Mouse (Mus musculus) forebrain, embryonic 11.5 days (tissue): ENCODE results near the gene Gm49342. TPM values are rescaled to one million over a fixed set of nuclear protein-coding genes. Genes with fewer than 3 reads are reported as not detected.
"Not testable (repeated sequence)": the region's sequence is repeated elsewhere in the genome, so short reads cannot be mapped to it uniquely, and the experiment has no call there.

Experiments used
- ATAC-seq: fragments of 200-750 bp; cut with Nextera tagmentation; replicated peaks from 2 replicates; pipeline ENCODE4 v1.8.0; 2017; ENCODE audit warnings: moderate TSS enrichment; ENCODE audit not compliant: low FRiP score
- DNase-seq: peaks from one replicate; pipeline ENCODE4 v3.0.0-alpha.2; 2017; ENCODE audit warnings: low spot score
- H3K27ac ChIP-seq: fragments of 300-500 bp; sonication (generic); 2 replicates; pipeline ENCODE4 v1.5.1; 2014; ENCODE audit warnings: low read depth, low read length
- H3K27me3 ChIP-seq: fragments of 300-500 bp; sonication (generic); 2 replicates; pipeline ENCODE4 v1.6.1; 2014; ENCODE audit warnings: mild to moderate bottlenecking, low read length, mixed read lengths; ENCODE audit not compliant: control insufficient read depth, insufficient read depth
- H3K36me3 ChIP-seq: fragments of 300-500 bp; sonication (generic); 2 replicates; pipeline ENCODE4 v1.6.1; 2014; ENCODE audit warnings: mild to moderate bottlenecking, low read length, moderate library complexity, mixed read lengths; ENCODE audit not compliant: control insufficient read depth, insufficient read depth
- H3K4me1 ChIP-seq: fragments of 300-500 bp; sonication (generic); replicated peaks from 2 replicates; pipeline ENCODE4 v1.6.1; 2014; ENCODE audit warnings: low read length, mixed read lengths; ENCODE audit not compliant: control insufficient read depth, insufficient read depth
- H3K4me2 ChIP-seq: fragments of 300-500 bp; sonication (generic); 2 replicates; pipeline ENCODE4 v1.6.1; 2014; ENCODE audit warnings: low read depth, mild to moderate bottlenecking, low read length, moderate library complexity, mixed read lengths; ENCODE audit not compliant: severe bottlenecking
- H3K4me3 ChIP-seq: fragments of 300-500 bp; sonication (generic); 2 replicates; pipeline ENCODE4 v1.5.1; 2014; ENCODE audit warnings: low read depth, low read length
- H3K9ac ChIP-seq: fragments of 300-500 bp; sonication (generic); 2 replicates; pipeline ENCODE4 v1.6.1; 2014; ENCODE audit warnings: low read length
- H3K9me3 ChIP-seq: fragments of 300-500 bp; sonication (generic); 2 replicates; pipeline ENCODE4 v1.6.1; 2016; ENCODE audit warnings: low read length, mixed read lengths; ENCODE audit not compliant: control insufficient read depth
- WGBS: fragments of 180-500 bp; shearing (Covaris S2); extraction: QIAGEN DNeasy Blood & Tissue Kit; methylation state at CpG from one replicate; pipeline ENCODE4 v1.1.7; 2014; 5-methylcytosine and 5-hydroxymethylcytosine counted together
- polyA plus RNA-seq: library from polyadenylated mRNA; unstranded; fragments of >200 nt; fragmentation: Nextera tagmentation; extraction: Ambion mirVana; gene quantifications from 2 replicates; pipeline ENCODE4 v1.2.1, GENCODE M21; 2014

The Gm49342 gene
- not detected in 2 replicates for polyA plus RNA-seq

DNA sequence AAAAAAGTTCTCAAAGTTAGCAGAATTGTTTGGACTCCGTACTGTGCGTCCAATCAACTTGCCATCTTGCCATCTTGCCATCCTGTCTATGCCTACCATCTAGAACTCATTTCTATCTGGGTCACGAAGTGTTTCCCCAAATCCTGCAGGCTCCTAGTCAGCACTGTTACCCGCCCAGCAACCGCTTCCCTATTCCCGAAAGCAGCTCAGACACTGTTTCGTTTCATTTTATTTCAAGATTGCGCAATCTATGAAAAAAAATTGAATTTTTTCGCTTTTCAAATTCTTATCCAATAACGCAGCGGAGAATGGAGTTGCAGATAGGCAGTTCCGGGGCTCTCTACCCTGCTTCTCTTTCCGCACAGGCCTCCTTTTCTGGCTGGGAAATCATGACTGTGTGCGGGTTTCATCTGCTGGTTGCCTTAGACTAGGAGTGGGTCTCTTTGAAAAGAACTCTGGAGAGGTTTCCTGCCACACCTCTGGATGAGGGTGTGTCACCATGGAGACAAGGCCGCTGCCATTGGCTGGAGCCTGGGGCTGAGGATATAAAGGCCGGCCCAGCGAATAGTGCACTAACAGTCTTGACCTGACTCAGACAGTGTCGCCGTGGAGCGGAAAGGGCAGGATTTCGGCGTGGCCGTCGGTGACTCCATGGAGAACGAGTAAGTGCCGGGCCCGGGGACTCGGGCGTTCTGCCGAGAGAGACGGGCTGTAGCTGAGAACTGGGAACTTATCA lies at the start of gene Gm49342:
TSS of gene Gm49342 (plus strand) at position 586 of the 736 bp plus-strand sequence.
- 18% methylated on average over 31 of the region's 31 CpGs for WGBS
- peak within 1 kb of the TSS; percentile 72 for H3K27ac ChIP-seq
- H3K4me3 ChIP-seq: peak within 1 kb of the TSS; percentile 42
- peak within 1 kb of the TSS; percentile 61 for H3K4me2 ChIP-seq
- no peaks in the 10 kb centered on the region for H3K36me3 ChIP-seq
- H3K4me1 ChIP-seq: peaks cover 2% of the 10 kb centered on the region; the same call in 1 of the 2 replicates
- no peaks in the 10 kb centered on the region for H3K27me3 ChIP-seq
- H3K9me3 ChIP-seq: no peaks in the 10 kb centered on the region
- peak within 1 kb of the TSS; percentile 65 for H3K9ac ChIP-seq
- DNase-seq: peak; percentile 95
- ATAC-seq: peak; percentile 99

- DNase-seq (no peak), ATAC-seq (no peak)
- no peak overlapping the region for H3K27ac ChIP-seq
- no peaks in the 10 kb centered on the region for H3K36me3 ChIP-seq
- no peak overlapping the region for H3K4me3 ChIP-seq
- H3K27me3 ChIP-seq: no peaks in the 10 kb centered on the region; the same call in 1 of the 2 replicates
- 0 out of 2 replicates have a peak, but pooled peaks cover 3% of the 10 kb centered on the region for H3K4me1 ChIP-seq
- H3K4me2 ChIP-seq: no peak overlapping the region
- no peaks in the 10 kb centered on the region for H3K9me3 ChIP-seq
- H3K9ac ChIP-seq: no peak overlapping the region
Measured at GRCm38 (mm10) chr14:50895407-50895806, 48.9 kb upstream of the Gm49342 start.

- no peak; the same call in 1 of the 2 replicates for ATAC-seq
- 18% methylated on average over 19 of the region's 19 CpGs for WGBS
Measured at GRCm38 (mm10) chr14:50895985-50896746, 48.2 kb upstream of the Gm49342 start.

GRCm38 (mm10) chr14:50896747-50897373 lies 47.5 kb upstream of the Gm49342 start:
- H3K27me3 ChIP-seq: no peaks in the 10 kb centered on the region; the same call in 1 of the 2 replicates
- H3K27ac ChIP-seq: no peak overlapping the region
- 0 out of 2 replicates have a peak, but pooled peaks cover 3% of the 10 kb centered on the region for H3K4me1 ChIP-seq
- peak overlapping the region; percentile 6; the same call in 1 of the 2 replicates for H3K9ac ChIP-seq
- 15% methylated on average over 23 of the region's 23 CpGs for WGBS
- H3K9me3 ChIP-seq: no peaks in the 10 kb centered on the region
- H3K36me3 ChIP-seq: no peaks in the 10 kb centered on the region
- ATAC-seq (no peak; the same call in 1 of the 2 replicates), DNase-seq (no peak)
- H3K4me3 ChIP-seq: peak overlapping the region; percentile 34
- H3K4me2 ChIP-seq: peak overlapping the region; percentile 68

More at GRCm38 (mm10) chr14:50895985-50896746, 48.2 kb upstream of the Gm49342 start:
- no peaks in the 10 kb centered on the region; the same call in 1 of the 2 replicates for H3K27me3 ChIP-seq
- H3K4me2 ChIP-seq: peak overlapping the region; percentile 68
- DNase-seq: no peak
- peak overlapping the region; percentile 6; the same call in 1 of the 2 replicates for H3K9ac ChIP-seq
- peak overlapping the region; percentile 34 for H3K4me3 ChIP-seq
- H3K27ac ChIP-seq: no peak overlapping the region
- H3K9me3 ChIP-seq: no peaks in the 10 kb centered on the region
- H3K36me3 ChIP-seq: no peaks in the 10 kb centered on the region
- 0 out of 2 replicates have a peak, but pooled peaks cover 3% of the 10 kb centered on the region for H3K4me1 ChIP-seq

DNA sequence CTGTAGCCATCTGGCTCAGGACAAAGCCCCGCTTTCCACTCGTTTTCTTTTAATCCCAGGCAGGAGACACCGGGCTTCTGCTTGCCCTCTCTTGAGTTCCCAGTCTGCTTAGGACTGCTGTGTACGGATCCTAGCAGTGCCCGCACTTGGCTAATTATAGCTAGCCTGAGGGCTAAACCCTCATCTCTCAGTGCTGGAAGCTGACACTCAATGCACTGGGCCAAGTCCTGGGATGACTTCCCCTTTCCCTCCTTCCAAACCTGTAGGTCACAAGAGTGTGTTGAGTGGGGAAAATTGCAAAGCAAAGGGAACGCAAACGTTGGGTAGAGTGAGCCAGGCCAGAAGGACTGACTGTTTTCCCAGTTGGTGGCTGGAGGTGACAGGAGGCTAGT lies 46.9 kb upstream of the Gm49342 start, which contains the start of gene Klhl33:
TSS of gene Klhl33 (minus strand) at position 134 of the 392 bp plus-strand sequence.
- H3K9ac ChIP-seq: peak within 1 kb of the TSS; percentile 6; the same call in 1 of the 2 replicates
- H3K36me3 ChIP-seq: no peaks in the 10 kb centered on the region
- H3K4me2 ChIP-seq: peak within 1 kb of the TSS; percentile 68
- ATAC-seq: no peak
- H3K9me3 ChIP-seq: no peaks in the 10 kb centered on the region
- no peak within 1 kb of the TSS for H3K27ac ChIP-seq
- peak within 1 kb of the TSS; percentile 34 for H3K4me3 ChIP-seq
- 0 out of 2 replicates have a peak, but pooled peaks cover 3% of the 10 kb centered on the region for H3K4me1 ChIP-seq
- no peaks in the 10 kb centered on the region; the same call in 1 of the 2 replicates for H3K27me3 ChIP-seq
- 37% methylated on average over 7 of the region's 7 CpGs for WGBS
- no peak for DNase-seq

DNA sequence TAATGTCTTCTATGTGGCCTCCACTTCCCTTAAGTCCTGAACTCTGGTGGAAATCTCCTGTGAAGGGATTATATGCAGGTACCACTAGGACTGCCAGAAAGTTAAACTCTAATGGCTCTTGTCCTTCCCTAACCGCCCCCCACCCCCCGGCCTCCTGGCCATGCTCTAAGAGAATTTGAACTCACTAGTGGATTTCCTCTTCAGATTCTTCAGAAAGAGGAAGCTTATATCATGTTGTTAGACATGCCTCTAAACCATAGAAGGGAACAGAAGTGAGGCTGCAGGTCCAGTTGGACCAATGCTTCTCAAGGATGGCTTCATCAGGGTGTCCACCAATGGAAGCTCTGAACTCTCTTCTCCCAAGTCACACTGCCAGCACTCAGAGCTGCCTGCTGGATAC lies 46.3 kb upstream of the Gm49342 start:
- not testable (repeated sequence) for H3K4me1 ChIP-seq, H3K4me3 ChIP-seq, DNase-seq, H3K4me2 ChIP-seq, H3K9me3 ChIP-seq, ATAC-seq, H3K27ac ChIP-seq, H3K36me3 ChIP-seq, H3K27me3 ChIP-seq, H3K9ac ChIP-seq
- 91% methylated on average over 2 of the region's 2 CpGs for WGBS

DNA sequence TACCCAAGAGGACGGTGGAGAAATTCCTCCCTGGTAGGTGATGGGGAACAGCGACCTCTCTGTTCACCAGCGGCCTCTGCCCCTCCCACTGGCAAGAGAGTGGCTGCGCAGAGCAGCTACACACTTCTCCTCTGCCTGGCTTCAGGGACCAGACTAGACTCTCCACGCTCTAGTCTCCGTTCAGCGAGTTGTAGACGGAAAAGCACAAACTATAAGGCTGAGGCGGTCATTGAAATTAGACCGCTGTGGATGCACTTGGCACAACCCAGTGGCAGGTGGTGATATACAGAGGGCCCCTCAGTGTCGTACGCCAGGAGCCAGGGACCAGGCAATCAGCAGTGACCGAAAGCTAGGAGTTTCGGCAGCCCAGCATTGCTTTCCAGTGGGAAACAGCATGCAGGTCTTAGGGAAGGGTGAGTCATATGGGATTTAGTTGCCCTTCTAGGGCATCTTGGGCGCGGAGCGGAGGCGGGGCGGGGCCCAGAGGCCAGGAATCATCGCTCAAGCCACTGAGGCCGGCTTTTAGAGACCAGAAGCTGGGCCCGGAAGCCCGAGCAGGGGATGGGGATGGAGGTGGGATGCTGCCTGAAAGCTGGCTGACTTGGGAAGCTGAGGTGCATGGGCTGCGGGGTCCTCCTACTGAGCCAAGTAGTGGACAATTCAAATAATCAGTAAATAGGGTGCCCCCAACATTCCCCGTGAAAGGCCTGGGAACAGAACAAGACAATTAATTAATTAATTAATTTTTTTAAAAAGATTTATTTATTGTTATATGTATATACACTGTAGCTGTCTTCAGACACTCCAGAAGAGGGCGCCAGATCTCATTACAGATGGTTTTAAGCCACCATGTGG lies 40.1 kb upstream of the Gm49342 start:
- H3K9me3 ChIP-seq: no peaks in the 10 kb centered on the region
- peak overlapping the region; percentile 57 for H3K4me2 ChIP-seq
- WGBS: 3% methylated on average over 26 of the region's 26 CpGs
- peak; percentile 92 for ATAC-seq
- peak overlapping the region; percentile 36 for H3K4me3 ChIP-seq
- DNase-seq: peak; percentile 80
- no peaks in the 10 kb centered on the region for H3K4me1 ChIP-seq
- H3K36me3 ChIP-seq: no peaks in the 10 kb centered on the region
- no peak overlapping the region for H3K27ac ChIP-seq
- H3K27me3 ChIP-seq: no peaks in the 10 kb centered on the region
- H3K9ac ChIP-seq: peak overlapping the region; percentile 62
